Mouse (Mus musculus): ENCODE measurements around the gene Ccdc84.
"Not testable (repeated sequence)": the region's sequence is repeated elsewhere in the genome, so short reads cannot be mapped to it uniquely, and the experiment has no call there.

Ccdc84 gene

GRCm38 (mm10) chr9:44417892-44418363 is 441 bp downstream of the Ccdc84 start:
- ChIA-PET CTCF (interaction anchor here in 3 of 4 experiments (0.5 to 2.5 kb wide), 22 partner anchors 11 to 309 kb away, joined by 3 to 11 read pairs (median 3); partner anchors contain the start of genes Bcl9l (in 1 of the 3), Cbl (in 1 of the 3), Hyou1 (in 1 of the 3) and Slc37a4 (in 1 of the 3)), POLR2A (interaction anchor here (0.6 to 12.0 kb wide), 96 partner anchors 8 to 648 kb away, joined by 3 to 342 read pairs (median 6); partner anchors contain the start of genes Trappc4 (in 4 of the 4), Dpagt1 (in 3 of the 4), H2afx (in 3 of the 4) and Hyou1 (in 3 of the 4))

GRCm38 (mm10) chr9:44417156-44417891 is 1.0 kb downstream of the Ccdc84 start:
- POLR2A ChIA-PET, result interaction anchor here (0.6 to 12.0 kb wide), 80 partner anchors 7 to 291 kb away, joined by 3 to 342 read pairs (median 7); partner anchors contain the start of genes Trappc4 (in 4 of the 4), H2afx (in 3 of the 4), Hyou1 (in 3 of the 4) and Rps25 (in 3 of the 4)
- CTCF ChIA-PET, result interaction anchor here in 2 of 4 experiments (0.5 to 2.5 kb wide), 18 partner anchors 12 to 238 kb away, joined by 3 to 11 read pairs (median 3); partner anchors contain the start of genes Cbl (in 1 of the 2), Hyou1 (in 1 of the 2), Slc37a4 (in 1 of the 2) and Vps11 (in 1 of the 2)

GRCm38 (mm10) chr9:44412781-44413180 is 5.6 kb downstream of the Ccdc84 start:
- CTCF ChIA-PET, result interaction anchor here in 2 of 4 experiments (0.6 to 1.4 kb wide), 2 partner anchors 29 to 64 kb away, joined by 3 to 5 read pairs; no protein-coding TSS in a partner anchor
- POLR2A ChIA-PET, result interaction anchor here in 3 of 4 experiments (0.6 to 13.2 kb wide), 31 partner anchors 8 to 605 kb away, joined by 3 to 342 read pairs (median 10); partner anchors contain the start of genes Slc37a4 (in 3 of the 3), Ccdc84 (in 2 of the 3), H2afx (in 2 of the 3) and Hyou1 (in 2 of the 3)

- POLR2A ChIA-PET, result interaction anchor here (0.6 to 13.2 kb wide), 37 partner anchors 9 to 605 kb away, joined by 3 to 342 read pairs (median 6); partner anchors contain the start of genes Slc37a4 (in 4 of the 4), Ccdc84 (in 2 of the 4), H2afx (in 2 of the 4) and Hmbs (in 2 of the 4)
- CTCF ChIA-PET, result interaction anchor here in 1 of 4 experiments (1.4 kb wide), 1 partner anchor 64 kb away, joined by 3 read pairs; no protein-coding TSS in a partner anchor
Observed at GRCm38 (mm10) chr9:44412306-44412705, 6.1 kb downstream of the Ccdc84 start.

GRCm38 (mm10) chr9:44411601-44412130 is 6.7 kb downstream of the Ccdc84 start:
- ChIA-PET CTCF (interaction anchor here in 1 of 4 experiments (1.4 kb wide), 1 partner anchor 63 kb away, joined by 3 read pairs; no protein-coding TSS in a partner anchor), POLR2A (interaction anchor here (0.6 to 13.2 kb wide), 47 partner anchors 7 to 292 kb away, joined by 3 to 342 read pairs (median 6); partner anchors contain the start of genes Slc37a4 (in 4 of the 4), Ccdc84 (in 2 of the 4), H2afx (in 2 of the 4) and Hmbs (in 2 of the 4))

DNA sequence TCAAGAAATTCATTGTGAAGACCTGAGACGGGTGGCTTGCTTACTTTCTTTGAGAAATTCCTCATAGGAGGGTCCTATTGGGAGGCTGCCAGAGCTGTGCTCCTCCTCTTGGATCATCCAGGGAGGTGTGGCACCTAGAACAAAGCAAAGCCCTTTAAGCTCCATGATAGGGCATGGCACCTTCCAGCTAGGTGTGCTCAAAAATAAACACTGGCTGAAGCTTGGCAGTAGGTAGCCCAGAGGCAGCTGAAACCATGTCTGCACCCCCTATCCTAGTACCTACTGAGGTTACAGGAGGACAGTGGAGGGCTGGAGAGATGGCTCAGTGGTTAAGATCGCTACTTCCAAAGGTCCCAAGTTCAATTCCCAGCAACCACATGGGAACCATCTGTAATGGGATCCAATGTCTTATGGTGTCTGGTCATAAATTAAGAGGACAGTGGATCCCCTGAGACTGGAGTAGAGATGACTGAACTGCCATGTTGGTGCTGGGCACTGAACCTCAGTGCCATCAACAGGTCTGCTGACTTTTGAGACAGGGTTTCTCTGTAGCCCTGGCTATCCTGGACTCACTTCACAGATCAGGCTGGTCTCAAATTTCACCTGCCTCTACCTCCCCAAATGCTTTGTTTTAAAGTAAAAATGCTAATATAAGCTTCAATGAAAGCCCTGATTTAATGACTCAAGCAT is 7.6 kb downstream of the Ccdc84 start:
- CTCF ChIA-PET, result no interaction called here
- POLR2A ChIA-PET, result interaction anchor here (0.6 to 13.2 kb wide), 65 partner anchors 8 to 357 kb away, joined by 3 to 342 read pairs (median 5); partner anchors contain the start of genes H2afx (in 3 of the 4), Slc37a4 (in 3 of the 4), Vps11 (in 3 of the 4) and Ccdc84 (in 2 of the 4)

DNA sequence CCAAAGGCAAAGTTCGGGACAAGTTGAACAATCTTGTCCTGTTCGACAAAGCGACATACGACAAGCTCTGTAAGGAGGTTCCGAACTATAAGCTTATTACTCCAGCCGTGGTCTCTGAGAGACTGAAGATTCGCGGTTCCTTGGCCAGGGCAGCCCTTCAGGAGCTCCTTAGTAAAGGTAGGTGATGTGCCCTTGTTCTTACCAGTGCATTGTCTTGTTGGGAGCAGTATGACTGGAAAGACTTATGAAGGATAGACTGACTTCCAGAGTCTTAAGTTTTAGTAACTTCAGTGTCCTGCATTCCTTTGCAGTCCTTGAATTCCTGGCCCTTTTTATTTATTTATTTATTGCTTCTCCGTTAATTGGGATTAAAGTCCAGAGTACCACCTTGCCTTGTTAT is 9.7 kb downstream of the Ccdc84 start:
- CTCF ChIA-PET, result not testable (repeated sequence)
- POLR2A ChIA-PET, result interaction anchor here (0.5 to 13.2 kb wide), 50 partner anchors 8 to 418 kb away, joined by 3 to 342 read pairs (median 8); partner anchors contain the start of genes Ccdc84 (in 4 of the 4), Slc37a4 (in 3 of the 4), Abcg4 (in 2 of the 4) and Dpagt1 (in 2 of the 4)

GRCm38 (mm10) chr9:44407752-44408097 is 10.6 kb downstream of the Ccdc84 start:
- CTCF ChIA-PET, result interaction anchor here in 1 of 4 experiments (1.0 kb wide), 1 partner anchor 29 kb away, joined by 3 read pairs; the partner anchor contains the start of gene Hyou1
- POLR2A ChIA-PET, result interaction anchor here (0.5 to 13.2 kb wide), 60 partner anchors 9 to 672 kb away, joined by 3 to 342 read pairs (median 6); partner anchors contain the start of genes Ccdc84 (in 4 of the 4), Dpagt1 (in 3 of the 4), H2afx (in 3 of the 4) and Hyou1 (in 3 of the 4)

DNA sequence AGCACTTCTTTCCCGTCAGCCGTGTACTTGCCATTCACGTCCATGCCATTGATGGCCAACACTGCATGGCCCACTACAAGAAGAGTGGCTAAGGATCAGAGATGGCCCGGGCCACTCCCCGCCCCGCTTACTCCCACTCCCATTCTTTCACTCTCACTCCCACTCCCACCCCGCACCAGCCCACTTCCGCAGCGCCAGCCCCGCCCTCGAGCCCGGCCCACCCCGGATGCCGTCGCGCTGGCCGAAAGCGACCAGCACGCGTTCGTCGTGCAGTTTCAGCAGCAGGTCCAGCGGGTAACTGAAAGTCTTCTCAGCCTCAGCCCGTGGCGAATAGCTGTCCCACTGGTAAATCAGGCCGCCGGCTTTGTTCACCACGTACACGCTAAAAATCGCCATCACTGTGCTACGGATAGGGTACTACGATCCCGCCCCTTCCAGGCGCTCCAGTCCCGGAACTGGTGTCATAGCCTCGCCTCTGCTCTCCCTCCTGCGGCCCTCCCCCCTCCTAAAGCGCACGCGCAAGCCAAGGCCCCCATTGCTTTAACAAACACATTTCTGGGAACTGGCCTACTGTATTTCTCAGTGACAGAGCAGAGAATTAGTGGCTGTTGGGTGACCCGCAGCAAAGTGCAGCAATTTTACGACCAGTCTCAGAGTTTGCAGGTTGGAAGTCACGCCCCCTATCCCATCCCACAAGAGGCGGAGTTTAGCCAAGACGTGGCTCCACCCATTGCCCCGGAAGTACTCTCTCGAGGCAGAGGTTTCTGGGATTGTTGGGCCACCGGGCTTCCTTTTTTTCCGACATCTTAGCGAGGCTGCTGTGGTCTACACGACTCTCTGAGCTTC is 11.2 kb downstream of the Ccdc84 start, which contains the start of the genes Rps25 and Trappc4:
Gene Rps25, plus strand, starts transcription at position 234 of the 846 bp plus-strand sequence.
Gene Trappc4, minus strand, starts transcription at position 695 of the 846 bp plus-strand sequence.
- CTCF ChIA-PET, result interaction anchor here in 1 of 4 experiments (1.0 kb wide), 1 partner anchor 28 kb away, joined by 3 read pairs; the partner anchor contains the start of gene Hyou1
- POLR2A ChIA-PET, result interaction anchor here (0.5 to 13.2 kb wide), 53 partner anchors 8 to 671 kb away, joined by 3 to 342 read pairs (median 7); partner anchors contain the start of genes Ccdc84 (in 4 of the 4), Dpagt1 (in 3 of the 4), H2afx (in 3 of the 4) and Hyou1 (in 3 of the 4)

DNA sequence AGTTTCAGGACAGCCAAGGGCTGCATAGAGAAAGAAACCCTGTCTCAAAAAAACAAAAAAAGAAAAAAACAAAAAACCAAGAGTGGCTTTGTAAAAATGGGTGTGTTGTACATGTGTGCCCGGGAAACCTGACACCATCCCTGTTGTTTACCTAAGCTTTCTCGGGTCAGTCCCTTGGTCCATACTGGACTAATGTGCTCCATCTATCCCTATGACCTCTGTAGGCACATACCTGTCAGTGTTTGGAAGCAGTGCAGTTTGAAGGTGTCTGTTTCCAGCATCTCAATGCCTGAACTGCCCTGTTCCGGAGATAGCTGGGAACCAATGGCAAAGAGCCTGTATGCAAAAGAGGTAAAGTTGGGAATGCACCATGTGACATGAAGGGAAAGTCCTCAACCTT is 13.4 kb downstream of the Ccdc84 start:
- POLR2A ChIA-PET, result interaction anchor here (0.6 to 13.2 kb wide), 20 partner anchors 8 to 83 kb away, joined by 3 to 342 read pairs (median 6); partner anchors contain the start of genes Ccdc84 (in 3 of the 4), H2afx (in 2 of the 4), Hyou1 (in 2 of the 4) and Slc37a4 (in 2 of the 4)

GRCm38 (mm10) chr9:44401081-44401480 is 17.3 kb downstream of the Ccdc84 start:
- CTCF ChIA-PET, result no interaction called here
- POLR2A ChIA-PET, result interaction anchor here in 2 of 4 experiments (0.6 to 7.2 kb wide), 9 partner anchors 9 to 285 kb away, joined by 3 to 101 read pairs (median 5); partner anchors contain the start of genes Hyou1 (in 2 of the 2), Rps25 (in 2 of the 2), Trappc4 (in 2 of the 2) and Ccdc84 (in 1 of the 2)

More for the DNA sequence above, 13.4 kb downstream of the Ccdc84 start:
- CTCF ChIA-PET, result interaction anchor here in 1 of 4 experiments (1.5 kb wide), 1 partner anchor 13 kb away, joined by 4 read pairs; the partner anchor contains the start of gene Ccdc84

DNA sequence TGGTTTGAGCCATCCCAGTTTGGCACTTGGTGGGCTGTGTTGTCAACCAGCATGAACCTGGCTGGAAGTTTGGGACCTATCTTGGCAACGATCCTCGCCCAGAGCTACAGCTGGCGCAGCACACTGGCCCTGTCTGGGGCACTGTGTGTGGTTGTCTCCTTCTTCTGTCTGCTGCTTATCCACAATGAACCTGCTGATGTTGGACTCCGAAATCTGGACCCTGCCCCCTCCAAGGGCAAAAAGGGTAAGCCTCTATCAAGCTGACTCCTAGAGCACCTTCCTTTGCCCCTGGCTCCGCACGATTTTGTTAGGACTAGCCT is 18.6 kb downstream of the Ccdc84 start:
- POLR2A ChIA-PET, result interaction anchor here in 2 of 4 experiments (0.9 to 7.2 kb wide), 13 partner anchors 10 to 65 kb away, joined by 3 to 101 read pairs (median 12); partner anchors contain the start of genes Ccdc84 (in 2 of the 2), Hyou1 (in 2 of the 2), Rps25 (in 2 of the 2) and Trappc4 (in 2 of the 2)
- CTCF ChIA-PET, result interaction anchor here in 1 of 4 experiments (0.6 kb wide), 1 partner anchor 285 kb away, joined by 8 read pairs; no protein-coding TSS in a partner anchor

DNA sequence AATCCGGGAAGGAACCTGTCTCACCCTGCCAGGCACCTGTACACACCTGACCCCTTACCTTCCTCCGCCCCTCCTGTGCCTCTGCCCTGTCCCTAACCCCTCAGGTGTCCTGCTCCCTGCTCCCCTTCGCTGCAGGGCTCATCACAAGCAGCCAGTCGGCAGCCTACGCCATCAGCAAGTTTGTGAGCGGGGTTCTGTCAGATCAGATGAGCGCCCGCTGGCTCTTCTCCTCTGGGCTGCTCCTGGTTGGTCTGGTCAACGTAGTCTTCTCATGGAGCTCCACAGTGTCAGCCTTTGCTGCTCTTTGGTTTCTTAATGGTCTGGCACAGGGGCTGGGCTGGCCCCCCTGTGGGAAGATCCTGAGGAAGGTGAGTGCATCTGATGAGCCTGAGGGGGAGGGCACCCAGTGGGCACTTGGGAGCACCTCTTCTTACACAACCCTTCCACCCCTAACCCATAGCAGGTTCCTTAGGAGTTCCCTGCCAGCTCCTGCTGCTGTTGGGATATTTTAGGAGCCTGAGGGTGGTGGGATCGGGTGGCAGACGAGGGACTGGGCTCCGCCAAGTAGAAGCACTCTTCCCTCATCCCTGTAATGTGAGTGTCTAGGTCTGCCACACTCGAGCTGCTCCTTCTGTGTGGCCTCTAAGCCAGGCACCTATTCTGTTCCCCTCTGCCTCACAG is 19.1 kb downstream of the Ccdc84 start:
- POLR2A ChIA-PET, result interaction anchor here in 3 of 4 experiments (0.9 to 7.2 kb wide), 20 partner anchors 10 to 113 kb away, joined by 3 to 101 read pairs (median 4); partner anchors contain the start of genes Ccdc84 (in 2 of the 3), Hyou1 (in 2 of the 3), Rps25 (in 2 of the 3) and Trappc4 (in 2 of the 3)
- CTCF ChIA-PET, result no interaction called here

- ChIA-PET CTCF (interaction anchor here in 1 of 4 experiments (0.6 kb wide), 1 partner anchor 61 kb away, joined by 5 read pairs; no protein-coding TSS in a partner anchor), POLR2A (interaction anchor here in 3 of 4 experiments (0.6 to 7.2 kb wide), 25 partner anchors 10 to 353 kb away, joined by 3 to 101 read pairs (median 5); partner anchors contain the start of genes Ccdc84 (in 3 of the 3), H2afx (in 2 of the 3), Rps25 (in 2 of the 3) and Trappc4 (in 2 of the 3))
Observed at GRCm38 (mm10) chr9:44398551-44398950, 19.8 kb downstream of the Ccdc84 start.
